Mouse (Mus musculus) right cerebral cortex, adult 2 months (tissue): ENCODE results near the gene Lrrtm4.

Experiments used
- DNase-seq, 2 experiments: peaks; one replicate each; pipeline ENCODE4 v3.0.0; 2021 to 2022; ENCODE audit warnings: low spot score in 2 of 2

The Lrrtm4 gene

GRCm38 (mm10) chr6:80018765-80019164, at the start of gene Lrrtm4:
Lrrtm4 (plus strand) TSS chr6:80018877.
- peak; percentile 74 to 84 for DNase-seq

- DNase-seq, result peak; percentile 34 to 41
Observed at GRCm38 (mm10) chr6:80019189-80019860, 648 bp downstream of the Lrrtm4 start.

- DNase-seq, result peak; percentile 33 to 51
Observed at GRCm38 (mm10) chr6:80019861-80020230, 1.2 kb downstream of the Lrrtm4 start.

GRCm38 (mm10) chr6:80056849-80057248, 38.2 kb downstream of the Lrrtm4 start:
- DNase-seq, result no peak

- DNase-seq, result no peak
Observed at GRCm38 (mm10) chr6:80078001-80078400, 59.3 kb downstream of the Lrrtm4 start.

- DNase-seq, result no peak
Observed at GRCm38 (mm10) chr6:80079290-80079689, 60.6 kb downstream of the Lrrtm4 start.

- no peak for DNase-seq
Observed at GRCm38 (mm10) chr6:80094909-80095308, 76.2 kb downstream of the Lrrtm4 start.

- DNase-seq, result no peak
Observed at GRCm38 (mm10) chr6:80105343-80105742, 86.7 kb downstream of the Lrrtm4 start.

GRCm38 (mm10) chr6:80105843-80106242, 87.2 kb downstream of the Lrrtm4 start:
- no peak for DNase-seq

- no peak for DNase-seq
Observed at GRCm38 (mm10) chr6:80126419-80126818, 107.7 kb downstream of the Lrrtm4 start.

GRCm38 (mm10) chr6:80162585-80162984, 143.9 kb downstream of the Lrrtm4 start:
- DNase-seq, result no peak

GRCm38 (mm10) chr6:80181916-80182315, 163.2 kb downstream of the Lrrtm4 start:
- DNase-seq, result no peak

GRCm38 (mm10) chr6:80182353-80182752, 163.7 kb downstream of the Lrrtm4 start:
- no peak for DNase-seq

- no peak for DNase-seq
Observed at GRCm38 (mm10) chr6:80185489-80186113, 166.9 kb downstream of the Lrrtm4 start.

- no peak for DNase-seq
Observed at GRCm38 (mm10) chr6:80186791-80187190, 168.1 kb downstream of the Lrrtm4 start.

- DNase-seq, result no peak
Observed at GRCm38 (mm10) chr6:80209476-80209875, 190.8 kb downstream of the Lrrtm4 start.

- no peak for DNase-seq
Observed at GRCm38 (mm10) chr6:80210281-80210680, 191.6 kb downstream of the Lrrtm4 start.

GRCm38 (mm10) chr6:80261595-80261994, 242.9 kb downstream of the Lrrtm4 start:
- DNase-seq, result no peak

- no peak for DNase-seq
Observed at GRCm38 (mm10) chr6:80263972-80264371, 245.3 kb downstream of the Lrrtm4 start.

GRCm38 (mm10) chr6:80264584-80264983, 245.9 kb downstream of the Lrrtm4 start:
- DNase-seq, result no peak

- no peak for DNase-seq
Observed at GRCm38 (mm10) chr6:80265746-80266145, 247.1 kb downstream of the Lrrtm4 start.

- DNase-seq, result peak in 1 of 2 experiments; percentile 17
Observed at GRCm38 (mm10) chr6:80286968-80287367, 268.3 kb downstream of the Lrrtm4 start.

GRCm38 (mm10) chr6:80301871-80302270, 283.2 kb downstream of the Lrrtm4 start:
- DNase-seq, result no peak
